Mouse (Mus musculus) stomach, adult 2 months (tissue): ENCODE results near the gene Tmem44. TPM values are rescaled to one million over a fixed set of nuclear protein-coding genes. Genes with fewer than 3 reads are reported as not detected.

Experiments used
- polyA plus RNA-seq: library from polyadenylated mRNA; depleted of rRNA; stranded (reverse); fragments of >200 nt; gene quantifications from 2 replicates; pipeline ENCODE4 v1.2.3, GENCODE M21; 2012; rRNA removed

The Tmem44 gene
- 3.3 and 3.6 TPM in 2 replicates for polyA plus RNA-seq

GRCm38 (mm10) chr16:30550748-30551192 lies at the start of gene Tmem44:
Gene Tmem44, minus strand, starts transcription at chr16:30550842.

GRCm38 (mm10) chr16:30599491-30600268 lies 49.0 kb upstream of the Tmem44 start, which contains the start of gene Fam43a:
Gene Fam43a, plus strand, starts transcription at chr16:30599723.

GRCm38 (mm10) chr16:30587494-30588327 lies 37.1 kb upstream of the Tmem44 start, which contains the start of gene Lsg1:
Gene Lsg1, minus strand, starts transcription at chr16:30587592.

Other genes starting within 250 kb of the Tmem44 start
- gene Gp5, start 240.1 kb downstream of the Tmem44 start, polyA plus RNA-seq = 0.04 and 0.06 TPM in 2 replicates
- gene Atp13a3, start 144.9 kb downstream of the Tmem44 start, polyA plus RNA-seq = 18.3 and 18.7 TPM in 2 replicates
- 2.7 and 3.4 TPM in 2 replicates for gene Lsg1, start 36.8 kb upstream of the Tmem44 start, polyA plus RNA-seq
- 21.2 and 27.8 TPM in 2 replicates for gene Fam43a, start 48.9 kb upstream of the Tmem44 start, polyA plus RNA-seq